Mouse (Mus musculus) T-helper 1 cell (primary cell): ENCODE results near the gene Phc2.
"Not testable (repeated sequence)": the region's sequence is repeated elsewhere in the genome, so short reads cannot be mapped to it uniquely, and the experiment has no call there.

ENCODE experiments used
- in situ Hi-C: fragments of 300-600 bp; cut with MboI, MseI; formaldehyde crosslinking; loops from one replicate; pipeline ENCODE4 v1.15.1; 2025; ENCODE audit warnings: high pct_unique_total_duplicates

Phc2 gene

GRCm38 (mm10) chr4:128641766-128642717, 12.5 kb upstream of the Phc2 start:
- in situ Hi-C loops = no loop called here

- in situ Hi-C loops = no loop called here
These were observed 8.6 kb upstream of the Phc2 start for GRCm38 (mm10) chr4:128645896-128646295.

- in situ Hi-C loops = no loop called here
These were observed 7.7 kb upstream of the Phc2 start for GRCm38 (mm10) chr4:128646762-128647161.

- in situ Hi-C loops = no loop called here
These were observed 5.8 kb upstream of the Phc2 start for GRCm38 (mm10) chr4:128648567-128649255.

GRCm38 (mm10) chr4:128651530-128651929, 3.0 kb upstream of the Phc2 start:
- in situ Hi-C loops = no loop called here

- in situ Hi-C loops = no loop called here
These were observed 1.8 kb upstream of the Phc2 start for GRCm38 (mm10) chr4:128652584-128653298.

GRCm38 (mm10) chr4:128655446-128655845, 944 bp downstream of the Phc2 start:
- in situ Hi-C loops = no loop called here

GRCm38 (mm10) chr4:128660196-128660595, 5.7 kb downstream of the Phc2 start:
- in situ Hi-C loops = no loop called here

GRCm38 (mm10) chr4:128661063-128661462, 6.6 kb downstream of the Phc2 start:
- in situ Hi-C loops = no loop called here

- in situ Hi-C loops = no loop called here
These were observed 9.5 kb downstream of the Phc2 start for GRCm38 (mm10) chr4:128664002-128664401.

GRCm38 (mm10) chr4:128666362-128666761, 11.9 kb downstream of the Phc2 start:
- in situ Hi-C loops = not testable (repeated sequence)

GRCm38 (mm10) chr4:128667195-128667594, 12.7 kb downstream of the Phc2 start:
- in situ Hi-C loops = not testable (repeated sequence)

GRCm38 (mm10) chr4:128669229-128669628, 14.7 kb downstream of the Phc2 start:
- in situ Hi-C loops = no loop called here

GRCm38 (mm10) chr4:128670566-128671191, 16.2 kb downstream of the Phc2 start:
- in situ Hi-C loops = no loop called here

GRCm38 (mm10) chr4:128672494-128672893, 18.0 kb downstream of the Phc2 start:
- in situ Hi-C loops = no loop called here

GRCm38 (mm10) chr4:128678564-128679217, 24.2 kb downstream of the Phc2 start:
- in situ Hi-C loops = no loop called here

- in situ Hi-C loops = no loop called here
These were observed 26.6 kb downstream of the Phc2 start for GRCm38 (mm10) chr4:128681126-128681525.

GRCm38 (mm10) chr4:128682281-128682680, 27.8 kb downstream of the Phc2 start:
- in situ Hi-C loops = no loop called here

GRCm38 (mm10) chr4:128683706-128684105, 29.2 kb downstream of the Phc2 start:
- in situ Hi-C loops = no loop called here

- in situ Hi-C loops = no loop called here
These were observed 29.6 kb downstream of the Phc2 start for GRCm38 (mm10) chr4:128684108-128684507.

- in situ Hi-C loops = no loop called here
These were observed 34.0 kb downstream of the Phc2 start for GRCm38 (mm10) chr4:128688513-128688913.
